Mouse (Mus musculus): Measurements from ENCODE around the gene Ago1. TPM values are rescaled to one million over a fixed set of nuclear protein-coding genes. Genes with fewer than 3 reads are reported as not detected.

Gene Ago1
- polyA plus RNA-seq, 1 experiment from 2014 or later: 5.2 TPM

DNA sequence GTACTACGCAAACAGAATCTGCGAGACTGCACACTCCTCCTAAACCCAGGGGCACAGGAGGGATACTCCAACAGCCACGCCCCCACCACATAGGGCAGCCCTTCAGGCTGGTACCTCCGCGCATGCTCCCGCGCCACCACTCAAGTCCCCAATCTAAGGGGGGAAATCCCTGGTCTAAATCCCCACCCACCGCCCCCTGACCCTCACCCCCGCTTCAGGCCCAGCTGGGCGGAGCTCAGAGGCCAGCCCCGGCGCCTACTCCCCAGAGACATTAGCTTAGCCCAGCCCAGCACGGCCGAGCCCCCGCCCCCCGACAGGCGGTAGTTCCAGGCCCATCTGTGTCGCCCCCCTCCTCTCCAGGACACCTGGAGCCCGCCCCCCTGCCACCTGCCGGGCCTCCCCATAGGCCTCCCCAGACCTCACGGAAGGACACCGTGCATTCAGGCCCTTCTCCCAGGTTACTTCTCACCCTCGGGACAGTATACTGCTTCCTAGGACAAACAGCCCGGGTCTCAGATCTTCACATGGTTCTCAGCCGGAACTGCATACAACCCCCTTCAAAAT lies 580 bp downstream of the Ago1 start:
- Histone ChIP-seq H3K9me3 (no peaks in the 10 kb centered on the region), H3K27ac (peak overlapping the region; percentile 84), H3K4me2 (peak overlapping the region; percentile 78), H3K36me3 (no peaks in the 10 kb centered on the region), H3K27me3 (replicated peaks) (no peaks in the 10 kb centered on the region), H3K4me3 (replicated peaks) (peak overlapping the region; percentile 99), H3K4me1 (peaks cover 32% of the 10 kb centered on the region), H3K9ac (peak overlapping the region; percentile 89)
- 1% methylated on average over 25 of the region's 25 CpGs for WGBS
- peak; percentile 67 for ATAC-seq (ENCODE audit: insufficient read depth, low FRiP score, low read depth)

DNA sequence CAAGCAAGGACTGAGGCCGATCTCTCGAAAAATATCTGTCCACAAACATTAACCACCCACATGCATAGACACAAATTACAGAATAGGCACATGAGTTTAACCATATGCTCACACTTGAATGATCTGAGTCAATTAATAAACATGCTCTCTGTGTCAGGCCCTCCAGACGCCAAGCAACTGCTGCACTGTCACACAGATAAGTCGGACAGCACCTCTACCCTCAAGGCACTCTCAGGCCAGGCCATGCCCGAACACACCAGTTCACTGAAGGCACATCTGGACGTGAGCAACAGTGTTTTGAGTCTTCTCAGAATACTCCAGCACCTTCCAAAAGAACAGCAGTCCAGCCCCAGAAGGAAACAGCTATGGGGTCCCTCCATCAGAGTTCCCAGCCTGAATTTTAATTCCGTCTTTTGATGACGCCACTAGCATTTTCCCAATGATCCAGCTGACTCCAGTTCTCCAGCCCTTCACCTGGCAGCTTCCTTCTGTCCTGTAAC lies 2.1 kb downstream of the Ago1 start:
- Histone ChIP-seq H3K4me2 (peak overlapping the region; percentile 37), H3K36me3 (no peaks in the 10 kb centered on the region), H3K4me3 (replicated peaks) (peak overlapping the region; percentile 2; the same call in 1 of the 2 replicates)

DNA sequence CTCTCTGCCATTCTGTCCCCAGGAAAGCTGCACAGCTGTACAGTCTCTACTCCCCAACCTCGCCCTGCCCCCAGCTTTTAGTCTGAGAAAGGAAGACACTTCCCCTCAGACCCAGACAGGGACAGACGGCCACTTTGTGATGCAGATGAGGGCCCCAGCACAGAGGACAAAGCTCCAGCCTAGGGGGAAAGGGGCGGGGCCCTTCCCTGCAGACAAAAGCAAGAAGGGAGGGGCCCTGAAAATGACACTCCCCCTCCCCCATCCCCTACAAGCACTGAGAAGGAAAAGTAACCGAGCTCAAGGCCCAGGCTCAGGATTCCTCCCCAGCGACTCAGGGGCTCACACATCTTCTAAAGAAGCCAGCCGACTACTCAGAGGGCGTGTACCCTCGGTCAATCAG lies 2.5 kb downstream of the Ago1 start:
- Histone ChIP-seq H3K4me1 (peaks cover 32% of the 10 kb centered on the region), H3K9me3 (no peaks in the 10 kb centered on the region), H3K27me3 (replicated peaks) (no peaks in the 10 kb centered on the region), H3K4me3 (replicated peaks) (peak overlapping the region; percentile 2; the same call in 1 of the 2 replicates), H3K27ac (peak overlapping the region; percentile 40; the same call in 1 of the 2 replicates), H3K9ac (no peak overlapping the region), H3K36me3 (no peaks in the 10 kb centered on the region), H3K4me2 (peak overlapping the region; percentile 37)
- no peak for ATAC-seq (ENCODE audit: insufficient read depth, low FRiP score, low read depth)
- WGBS: 10% methylated on average over 8 of the region's 8 CpGs

More for the DNA sequence above, 2.1 kb downstream of the Ago1 start:
- H3K27ac ChIP-seq: peak overlapping the region; percentile 40; the same call in 1 of the 2 replicates
- no peak for ATAC-seq (ENCODE audit: insufficient read depth, low FRiP score, low read depth)
- H3K9me3 ChIP-seq: no peaks in the 10 kb centered on the region
- H3K9ac ChIP-seq: no peak overlapping the region
- WGBS: 31% methylated on average over 8 of the region's 8 CpGs
- peaks cover 32% of the 10 kb centered on the region for H3K4me1 ChIP-seq
- no peaks in the 10 kb centered on the region for H3K27me3 ChIP-seq (replicated peaks)

DNA sequence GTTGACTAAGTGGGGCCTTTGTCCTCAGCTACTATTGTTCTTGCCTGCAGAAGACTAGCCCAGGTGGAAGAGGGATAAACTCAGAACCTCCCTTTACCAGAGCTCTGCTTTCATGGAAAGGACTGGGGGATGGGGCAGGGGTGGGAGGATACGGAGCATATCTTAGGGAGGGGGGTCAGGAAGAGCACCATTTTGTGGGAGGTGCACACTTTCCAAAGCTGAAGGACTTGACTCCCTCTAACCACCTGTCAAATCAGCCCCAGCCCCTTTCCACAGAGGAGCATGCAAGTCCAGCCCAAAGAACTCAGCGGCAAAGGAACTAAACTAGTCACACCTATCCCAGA lies 3.5 kb downstream of the Ago1 start:
- WGBS: 22% methylated on average over 2 of the region's 2 CpGs
- no peak for ATAC-seq (ENCODE audit: insufficient read depth, low FRiP score, low read depth)
- no peak overlapping the region for H3K4me2 ChIP-seq

DNA sequence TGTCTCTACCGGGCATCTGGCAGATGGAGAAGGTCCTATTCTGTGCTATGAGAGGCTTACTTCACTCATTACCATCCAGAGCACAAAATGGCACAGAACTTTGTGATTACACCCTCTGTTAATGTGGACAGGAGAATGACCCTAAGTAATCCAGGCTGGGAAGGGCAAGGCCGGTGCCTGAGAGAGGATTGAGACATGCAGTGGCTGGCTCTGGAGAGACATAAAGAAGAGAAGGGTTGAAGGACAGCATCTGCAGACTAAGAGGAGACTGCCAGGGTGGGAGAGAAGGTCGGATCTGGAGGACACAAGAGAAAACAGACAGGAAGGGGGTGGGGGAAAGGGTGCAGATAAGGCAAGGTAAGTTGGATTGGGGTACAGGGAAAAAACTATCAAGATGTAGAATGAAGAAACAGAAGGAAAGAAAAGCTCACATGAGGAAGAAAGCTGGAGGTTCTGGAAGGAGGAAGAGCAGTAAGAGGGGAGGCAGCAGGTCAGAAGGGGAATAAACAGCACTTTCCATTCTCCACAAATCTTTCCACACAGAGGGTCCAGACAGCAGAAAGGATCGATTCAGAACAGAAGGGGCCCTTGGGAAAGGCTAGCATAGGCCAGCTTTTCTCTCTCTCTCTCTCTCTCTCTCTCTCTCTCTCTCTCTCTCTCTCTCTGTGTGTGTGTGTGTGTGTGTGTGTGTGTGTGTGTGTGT lies 4.0 kb downstream of the Ago1 start:
- Histone ChIP-seq H3K27me3 (replicated peaks) (no peaks in the 10 kb centered on the region), H3K4me1 (peaks cover 32% of the 10 kb centered on the region), H3K27ac (no peak overlapping the region), H3K9ac (no peak overlapping the region), H3K36me3 (peaks cover 4% of the 10 kb centered on the region; the same call in 1 of the 2 replicates), H3K4me2 (no peak overlapping the region), H3K4me3 (replicated peaks) (no peak overlapping the region), H3K9me3 (no peaks in the 10 kb centered on the region)
- 32% methylated on average over 4 of the region's 4 CpGs for WGBS
- ATAC-seq (ENCODE audit: insufficient read depth, low FRiP score, low read depth): no peak

More for the DNA sequence above, 3.5 kb downstream of the Ago1 start:
- Histone ChIP-seq H3K36me3 (peaks cover 2% of the 10 kb centered on the region; the same call in 1 of the 2 replicates), H3K9me3 (no peaks in the 10 kb centered on the region), H3K4me1 (peaks cover 32% of the 10 kb centered on the region), H3K27me3 (replicated peaks) (no peaks in the 10 kb centered on the region), H3K27ac (no peak overlapping the region), H3K9ac (no peak overlapping the region), H3K4me3 (replicated peaks) (no peak overlapping the region)

DNA sequence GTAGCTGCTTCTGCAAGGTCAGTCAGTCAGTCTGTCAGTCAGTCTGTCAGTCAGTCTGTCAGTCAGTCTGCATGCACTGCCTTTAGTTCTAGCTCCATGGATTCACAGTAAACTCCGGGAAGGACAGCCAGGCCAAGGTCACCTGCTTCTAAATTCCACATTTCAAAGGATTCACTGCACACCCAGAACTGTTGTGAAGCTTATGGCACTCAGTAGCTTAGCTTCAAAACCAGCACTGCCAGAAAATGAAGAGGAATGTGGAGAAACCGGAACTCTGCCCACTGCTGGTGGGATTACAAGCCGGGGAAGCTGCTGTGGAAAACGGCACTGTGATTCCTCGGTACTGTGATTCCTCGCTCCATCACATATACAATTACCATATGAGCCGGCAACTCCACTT lies 12.9 kb downstream of the Ago1 start:
- no peaks in the 10 kb centered on the region for H3K9me3 ChIP-seq
- peaks cover 27% of the 10 kb centered on the region for H3K36me3 ChIP-seq
- H3K27me3 ChIP-seq (replicated peaks): no peaks in the 10 kb centered on the region
- no peak overlapping the region for H3K4me3 ChIP-seq (replicated peaks)
- no peaks in the 10 kb centered on the region for H3K4me1 ChIP-seq
- H3K9ac ChIP-seq: no peak overlapping the region
- H3K4me2 ChIP-seq: no peak overlapping the region
- 87% methylated on average over 7 of the region's 7 CpGs for WGBS
- no peak for ATAC-seq (ENCODE audit: insufficient read depth, low FRiP score, low read depth)
- H3K27ac ChIP-seq: no peak overlapping the region

DNA sequence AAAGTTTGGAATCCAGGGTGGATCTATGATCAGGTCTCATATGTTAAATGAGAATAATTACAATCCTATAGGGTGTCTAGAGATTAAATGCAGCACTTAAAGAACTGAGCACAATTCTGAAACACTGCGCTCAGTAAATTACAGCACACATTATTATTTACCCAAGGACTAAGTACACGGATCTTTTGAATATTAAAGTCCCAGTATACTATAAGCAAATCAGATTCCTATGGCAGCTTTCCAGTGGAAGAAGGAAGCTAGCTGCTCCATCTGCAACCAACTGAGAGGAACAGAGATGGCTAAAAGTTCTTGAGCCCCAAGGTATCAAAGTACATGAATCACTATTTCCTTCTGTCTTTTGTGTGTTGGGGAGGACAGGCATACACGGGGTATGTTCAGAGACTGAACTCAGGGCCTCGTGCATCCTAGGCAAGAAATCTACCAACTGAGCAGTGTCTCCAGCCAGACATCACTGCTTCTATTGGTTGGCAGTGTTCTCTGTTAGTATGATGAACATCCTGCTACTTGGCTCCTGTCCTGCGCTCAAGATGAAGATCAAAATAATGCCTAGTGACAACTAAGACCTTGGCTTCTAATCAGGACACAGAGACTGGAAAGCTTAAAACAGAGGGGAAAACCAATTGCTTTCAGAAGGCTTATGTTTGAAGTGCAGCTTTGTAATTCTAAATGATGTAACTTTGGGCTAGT lies 13.7 kb downstream of the Ago1 start:
- no peak for ATAC-seq (ENCODE audit: insufficient read depth, low FRiP score, low read depth)
- Histone ChIP-seq H3K4me3 (replicated peaks) (no peak overlapping the region), H3K36me3 (peaks cover 23% of the 10 kb centered on the region), H3K4me1 (no peaks in the 10 kb centered on the region), H3K4me2 (no peak overlapping the region), H3K27ac (no peak overlapping the region), H3K9ac (no peak overlapping the region), H3K9me3 (no peaks in the 10 kb centered on the region), H3K27me3 (replicated peaks) (no peaks in the 10 kb centered on the region)
- 76% methylated on average over 5 of the region's 5 CpGs for WGBS

DNA sequence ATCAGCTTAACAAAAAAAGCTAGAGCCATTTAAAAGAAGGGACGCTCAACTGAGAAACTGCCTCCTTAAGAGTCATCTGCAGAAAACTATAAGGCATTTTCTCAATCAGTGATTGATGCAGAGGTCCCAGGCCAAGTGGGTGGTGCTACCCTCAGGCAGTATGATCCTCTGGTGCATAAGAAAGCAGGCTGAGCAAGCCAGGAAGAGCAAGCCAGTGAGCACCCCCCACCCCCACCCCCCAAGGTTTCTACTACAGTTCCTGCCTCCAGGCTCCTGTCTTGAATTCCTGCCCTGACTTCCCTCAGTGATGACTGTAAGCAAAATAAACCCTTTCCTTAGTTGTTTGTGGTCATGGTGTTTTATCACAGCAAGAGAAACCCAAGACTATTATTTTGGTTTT lies 18.1 kb downstream of the Ago1 start:
- Histone ChIP-seq H3K9ac (no peak overlapping the region), H3K4me3 (replicated peaks) (no peak overlapping the region), H3K4me1 (no peaks in the 10 kb centered on the region), H3K27me3 (replicated peaks) (no peaks in the 10 kb centered on the region), H3K9me3 (no peaks in the 10 kb centered on the region), H3K27ac (no peak overlapping the region), H3K36me3 (peaks cover 19% of the 10 kb centered on the region), H3K4me2 (no peak overlapping the region)
- WGBS: 85% methylated on average over 1 of the region's 1 CpGs
- no peak for ATAC-seq (ENCODE audit: insufficient read depth, low FRiP score, low read depth)

DNA sequence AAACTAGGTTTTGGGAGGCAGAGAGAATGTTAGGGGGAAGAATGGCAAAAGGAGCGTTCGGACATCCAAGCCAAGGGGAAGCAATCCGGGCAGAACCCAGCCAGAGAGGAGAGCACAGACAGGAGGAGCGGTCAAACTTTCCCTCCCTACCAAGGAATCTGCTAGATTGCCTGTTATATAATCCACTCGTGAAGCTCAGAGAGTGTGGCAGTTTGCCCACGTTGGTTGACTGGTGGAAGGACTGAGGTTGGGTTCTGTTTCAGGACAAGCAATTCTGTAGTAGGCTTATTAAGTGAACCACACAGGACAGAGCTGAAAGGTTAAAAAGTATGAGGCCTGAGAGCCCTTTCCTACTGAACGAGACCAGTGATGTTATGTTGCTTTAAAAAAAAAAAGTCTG lies 21.3 kb downstream of the Ago1 start:
- no peak for ATAC-seq (ENCODE audit: insufficient read depth, low FRiP score, low read depth)
- no peak overlapping the region for H3K4me3 ChIP-seq (replicated peaks)
- 86% methylated on average over 7 of the region's 7 CpGs for WGBS

DNA sequence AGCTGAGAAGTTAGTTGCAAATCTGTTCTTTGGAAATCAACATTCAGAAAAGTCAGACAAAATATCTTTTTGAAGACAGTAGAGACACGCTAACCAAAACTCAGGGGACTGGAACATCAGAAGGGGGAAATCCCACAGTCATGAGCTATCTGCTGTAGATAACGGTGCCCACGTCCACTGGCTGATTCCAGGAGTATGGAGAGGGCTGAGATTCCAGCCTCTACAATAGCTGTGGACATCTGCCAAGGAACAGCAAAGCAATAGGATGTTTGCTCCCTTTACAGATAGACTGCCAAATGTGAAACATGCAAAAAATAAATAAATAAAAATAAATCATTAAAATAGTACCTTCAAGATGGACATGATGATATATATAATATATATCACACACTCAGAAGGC lies 23.9 kb downstream of the Ago1 start:
- H3K4me1 ChIP-seq: no peaks in the 10 kb centered on the region
- no peak overlapping the region for H3K9ac ChIP-seq
- no peak overlapping the region for H3K27ac ChIP-seq
- H3K36me3 ChIP-seq: peaks cover 36% of the 10 kb centered on the region
- no peaks in the 10 kb centered on the region for H3K9me3 ChIP-seq
- H3K4me3 ChIP-seq (replicated peaks): no peak overlapping the region
- ATAC-seq (ENCODE audit: insufficient read depth, low FRiP score, low read depth): no peak
- 87% methylated on average over 3 of the region's 3 CpGs for WGBS
- no peaks in the 10 kb centered on the region for H3K27me3 ChIP-seq (replicated peaks)
- H3K4me2 ChIP-seq: no peak overlapping the region

More for the DNA sequence above, 21.3 kb downstream of the Ago1 start:
- Histone ChIP-seq H3K36me3 (peaks cover 22% of the 10 kb centered on the region; the same call in 1 of the 2 replicates), H3K9ac (no peak overlapping the region), H3K27me3 (replicated peaks) (no peaks in the 10 kb centered on the region), H3K27ac (no peak overlapping the region), H3K4me2 (no peak overlapping the region), H3K9me3 (no peaks in the 10 kb centered on the region), H3K4me1 (no peaks in the 10 kb centered on the region)

DNA sequence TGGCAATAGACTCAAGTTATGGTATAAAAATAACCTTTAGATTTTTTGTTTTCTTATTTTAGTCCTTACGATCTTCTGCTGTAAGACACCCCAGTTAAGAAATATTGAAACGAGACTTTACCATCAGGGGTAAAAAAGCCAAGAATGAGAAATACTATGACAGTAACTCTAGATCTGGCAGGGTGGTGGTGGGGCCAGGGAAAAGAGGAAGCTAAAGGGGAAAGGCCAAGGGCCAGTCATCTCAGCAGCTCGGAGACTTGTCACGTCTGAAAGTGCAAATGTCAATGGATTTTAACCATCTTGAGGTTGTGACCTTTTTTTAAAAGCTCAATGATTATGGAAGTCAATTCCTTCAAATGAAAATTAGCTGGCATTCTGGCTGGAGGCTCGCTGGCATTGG lies 30.1 kb downstream of the Ago1 start:
- Histone ChIP-seq H3K36me3 (peaks cover 33% of the 10 kb centered on the region), H3K4me2 (no peak overlapping the region), H3K4me3 (replicated peaks) (no peak overlapping the region), H3K27ac (no peak overlapping the region), H3K9ac (no peak overlapping the region), H3K27me3 (replicated peaks) (no peaks in the 10 kb centered on the region), H3K4me1 (no peaks in the 10 kb centered on the region), H3K9me3 (no peaks in the 10 kb centered on the region)
- WGBS: 64% methylated on average over 5 of the region's 5 CpGs
- no peak for ATAC-seq (ENCODE audit: insufficient read depth, low FRiP score, low read depth)

DNA sequence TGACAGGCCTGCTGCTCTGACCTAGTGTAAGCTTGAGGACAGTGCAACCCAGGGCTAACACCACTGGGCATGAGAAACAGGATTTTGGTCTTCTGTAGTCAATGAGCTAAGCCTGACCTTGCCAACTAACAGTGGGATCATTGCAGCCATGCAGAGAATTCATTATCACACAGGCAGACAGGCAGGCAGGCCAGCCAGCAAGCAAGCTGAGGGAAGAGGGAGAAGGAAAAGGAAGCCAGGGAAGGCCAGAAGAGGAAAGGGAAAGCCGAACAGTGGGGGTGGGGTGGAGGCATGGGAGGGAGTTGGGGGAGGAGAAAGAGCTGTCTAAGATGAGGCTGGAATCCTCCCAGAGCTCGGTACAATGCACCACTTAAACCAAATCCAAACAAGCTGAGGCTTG lies 32.1 kb downstream of the Ago1 start:
- H3K36me3 ChIP-seq: peaks cover 18% of the 10 kb centered on the region; the same call in 1 of the 2 replicates
- no peaks in the 10 kb centered on the region for H3K4me1 ChIP-seq
- no peaks in the 10 kb centered on the region for H3K27me3 ChIP-seq (replicated peaks)
- no peak overlapping the region for H3K27ac ChIP-seq
- WGBS: 23% methylated on average over 2 of the region's 2 CpGs
- no peak overlapping the region for H3K4me3 ChIP-seq (replicated peaks)
- no peak overlapping the region for H3K4me2 ChIP-seq
- no peak for ATAC-seq (ENCODE audit: insufficient read depth, low FRiP score, low read depth)
- no peak overlapping the region for H3K9ac ChIP-seq
- no peaks in the 10 kb centered on the region for H3K9me3 ChIP-seq

Measured in stomach, embryonic 15.5 days (tissue).